Mouse (Mus musculus) bone marrow, adult 2 months (tissue): ENCODE data around the gene Pnpla8. TPM values are rescaled to one million over a fixed set of nuclear protein-coding genes. Genes with fewer than 3 reads are reported as not detected.

Experiments used
- H3K27ac ChIP-seq: fragments of 200-500 bp; 2 replicates; pipeline ENCODE4 v1.5.1; 2012; ENCODE audit warnings: low read depth, mild to moderate bottlenecking, control low read depth, inconsistent platforms, low read length; ENCODE audit not compliant: control insufficient read depth, poor library complexity, insufficient read depth
- H3K4me1 ChIP-seq: fragments of 200-500 bp; 2 replicates; pipeline ENCODE4 v1.6.1; 2011; ENCODE audit warnings: low read length; ENCODE audit not compliant: control insufficient read depth, insufficient read depth
- H3K4me3 ChIP-seq: fragments of 200-500 bp; replicated peaks from 2 replicates; pipeline ENCODE3; 2011; ENCODE audit warnings: mild to moderate bottlenecking, low read depth, low read length, control low read depth; ENCODE audit not compliant: control insufficient read depth
- CTCF ChIP-seq: fragments of 200-500 bp; IDR thresholded peaks from 2 replicates; pipeline ENCODE4 v1.5.1; 2011; ENCODE audit warnings: low read length, control low read depth; ENCODE audit not compliant: control insufficient read depth, insufficient read depth
- POLR2A ChIP-seq: fragments of 200-500 bp; IDR thresholded peaks from 2 replicates; pipeline ENCODE4 v1.6.1; 2011; ENCODE audit warnings: low read depth, mild to moderate bottlenecking, control low read depth, low read length, borderline replicate concordance; ENCODE audit not compliant: control insufficient read depth
- WGBS: fragments of 180-500 bp; shearing (Covaris S2); methylation state at CpG from one replicate; pipeline ENCODE4 v1.1.7; 2018; 5-methylcytosine and 5-hydroxymethylcytosine counted together
- polyA plus RNA-seq: library from polyadenylated mRNA; stranded (reverse); fragments of >200 nt; gene quantifications from 2 replicates; pipeline ENCODE4 v1.2.4, GENCODE M21; 2011; ENCODE audit warnings: low replicate concordance; ENCODE audit not compliant: missing spikeins, insufficient read depth, insufficient read length

The Pnpla8 gene
- polyA plus RNA-seq, 1 experiment: 8.9 TPM

- H3K4me3 ChIP-seq: no peak overlapping the region
- 71% methylated on average over 3 of the region's 3 CpGs for WGBS
- TF ChIP-seq CTCF (no peak), POLR2A (no peak)
- no peak overlapping the region for H3K27ac ChIP-seq
- no peaks in the 10 kb centered on the region for H3K4me1 ChIP-seq
Observed at GRCm38 (mm10) chr12:44211555-44211954, 9.6 kb upstream of the Pnpla8 start.

GRCm38 (mm10) chr12:44221651-44222356 lies 634 bp downstream of the Pnpla8 start:
- Histone ChIP-seq H3K4me1 (no peaks in the 10 kb centered on the region), H3K4me3 (peak overlapping the region; percentile 39), H3K27ac (no peak overlapping the region)
- WGBS: 5% methylated on average over 86 of the region's 89 CpGs
- TF ChIP-seq POLR2A (no peak), CTCF (no peak)

GRCm38 (mm10) chr12:44223044-44223443 lies 1.9 kb downstream of the Pnpla8 start:
- 87% methylated on average over 3 of the region's 3 CpGs for WGBS

GRCm38 (mm10) chr12:44224650-44225049 lies 3.5 kb downstream of the Pnpla8 start:
- H3K27ac ChIP-seq: no peak overlapping the region
- no peaks in the 10 kb centered on the region for H3K4me1 ChIP-seq
- TF ChIP-seq CTCF (no peak), POLR2A (no peak)
- WGBS: 38% methylated on average over 3 of the region's 3 CpGs
- H3K4me3 ChIP-seq: no peak overlapping the region

More at GRCm38 (mm10) chr12:44223044-44223443, 1.9 kb downstream of the Pnpla8 start:
- no peak for TF ChIP-seq CTCF
- no peak for TF ChIP-seq POLR2A
- Histone ChIP-seq H3K4me1 (no peaks in the 10 kb centered on the region), H3K4me3 (no peak overlapping the region), H3K27ac (no peak overlapping the region)

GRCm38 (mm10) chr12:44241090-44241489 lies 19.9 kb downstream of the Pnpla8 start:
- no peaks in the 10 kb centered on the region; the same call in 1 of the 2 replicates for H3K4me1 ChIP-seq
- 63% methylated on average over 7 of the region's 7 CpGs for WGBS
- peak overlapping the region; percentile 76 for H3K27ac ChIP-seq
- H3K4me3 ChIP-seq: no peak overlapping the region
- TF ChIP-seq CTCF (no peak), POLR2A (no peak)

GRCm38 (mm10) chr12:44242407-44242806 lies 21.2 kb downstream of the Pnpla8 start:
- no peak overlapping the region for H3K27ac ChIP-seq
- H3K4me3 ChIP-seq: no peak overlapping the region
- no peaks in the 10 kb centered on the region; the same call in 1 of the 2 replicates for H3K4me1 ChIP-seq
- TF ChIP-seq CTCF (no peak), POLR2A (no peak)
- WGBS: 77% methylated on average over 4 of the region's 4 CpGs

- WGBS: 86% methylated on average over 3 of the region's 3 CpGs
- no peaks in the 10 kb centered on the region; the same call in 1 of the 2 replicates for H3K4me1 ChIP-seq
- H3K27ac ChIP-seq: no peak overlapping the region
- no peak overlapping the region for H3K4me3 ChIP-seq
- TF ChIP-seq POLR2A (no peak), CTCF (no peak)
Observed at GRCm38 (mm10) chr12:44245739-44246138, 24.6 kb downstream of the Pnpla8 start.

GRCm38 (mm10) chr12:44248309-44248977 lies 27.3 kb downstream of the Pnpla8 start:
- Histone ChIP-seq H3K27ac (no peak overlapping the region), H3K4me3 (no peak overlapping the region), H3K4me1 (no peaks in the 10 kb centered on the region)
- TF ChIP-seq POLR2A (no peak), CTCF (no peak)
- WGBS: 75% methylated on average over 9 of the region's 9 CpGs
